Mouse (Mus musculus) testis, adult 2 months (tissue): ENCODE results near the gene Rps16.

Experiments used
- CTCF ChIP-seq: fragments of 200-500 bp; IDR thresholded peaks from 2 replicates; pipeline ENCODE4 v1.5.1; 2012; ENCODE audit warnings: low read depth, mild to moderate bottlenecking, inconsistent platforms, low read length, moderate library complexity; ENCODE audit not compliant: control insufficient read depth, insufficient read depth, insufficient replicate concordance
- POLR2A ChIP-seq: fragments of 200-500 bp; IDR thresholded peaks from 2 replicates; pipeline ENCODE4 v1.6.1; 2012; ENCODE audit warnings: low read depth, mild to moderate bottlenecking, inconsistent platforms, low read length, moderate library complexity; ENCODE audit not compliant: control insufficient read depth

DNA sequence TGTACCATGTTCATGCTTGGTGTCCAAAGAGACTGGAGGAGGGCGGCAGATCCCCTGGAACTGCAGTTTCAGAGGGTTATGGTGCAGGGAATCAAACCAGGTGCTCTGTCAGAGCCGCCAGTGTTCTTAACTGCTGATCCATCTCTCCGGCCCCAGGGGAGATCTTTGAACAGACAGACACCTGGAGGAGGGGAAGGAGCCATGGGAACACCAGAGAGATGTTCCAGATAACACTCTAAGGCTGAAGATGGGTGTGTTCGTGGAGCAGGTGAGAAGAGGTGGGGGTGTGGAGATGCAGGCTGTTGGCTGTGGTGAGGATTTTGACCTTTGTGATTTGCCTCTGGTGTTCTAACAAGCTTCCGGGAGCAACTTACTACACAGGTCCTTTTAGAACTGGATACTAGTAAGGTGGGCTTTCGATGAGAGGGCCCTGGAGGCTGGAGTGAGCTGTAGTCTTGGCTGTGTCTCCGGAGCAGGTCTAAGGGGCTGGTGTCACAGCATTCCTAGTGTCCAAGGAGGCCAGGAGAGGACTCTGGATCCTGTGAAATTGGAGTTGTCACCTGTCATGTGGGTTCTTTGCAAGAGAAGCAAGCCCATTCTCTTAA is 23.5 kb downstream of the Rps16 start:
- TF ChIP-seq POLR2A (no peak), CTCF (no peak)
